Mouse (Mus musculus): ENCODE data around the gene Add2. TPM values are rescaled to one million over a fixed set of nuclear protein-coding genes. Genes with fewer than 3 reads are reported as not detected.

Add2 gene
- polyA plus RNA-seq, 1 experiment, result not detected

GRCm38 (mm10) chr6:86047510-86047909 is 19.0 kb downstream of the Add2 start:
- Histone ChIP-seq H3K27ac (ENCODE audit: insufficient read depth, low read depth, low read length) (no peak overlapping the region), H3K4me1 (ENCODE audit: control insufficient read depth, insufficient read depth, low read length) (no peaks in the 10 kb centered on the region), H3K4me3 (ENCODE audit: insufficient read depth, low read length) (no peak overlapping the region)
- no peak for TF ChIP-seq POLR2A (IDR thresholded peaks at IDR 0.05; ENCODE audit: borderline replicate concordance, low read depth, low read length)
- TF ChIP-seq CTCF (IDR thresholded peaks at IDR 0.05; ENCODE audit: low read depth, low read length), result no peak

DNA sequence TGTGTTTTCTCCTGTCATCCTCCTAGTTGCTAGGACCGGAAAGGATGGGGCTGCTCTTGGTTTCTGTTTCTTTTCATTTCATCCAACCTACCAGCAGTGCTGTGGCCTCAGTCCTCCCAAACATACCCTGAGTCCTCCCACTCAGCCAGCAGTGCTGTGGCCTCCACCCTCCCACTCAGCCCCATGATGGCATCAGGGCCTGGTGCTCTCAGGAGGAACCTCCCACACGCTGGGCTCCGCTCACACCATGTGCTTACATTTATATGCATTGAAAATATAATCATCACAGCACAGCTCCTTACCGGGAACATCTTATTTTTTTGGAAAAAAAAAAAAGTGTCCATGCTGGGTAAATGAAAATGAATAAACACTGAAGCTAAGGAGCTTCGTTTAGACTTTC is 20.0 kb downstream of the Add2 start:
- Histone ChIP-seq H3K4me1 (ENCODE audit: control insufficient read depth, insufficient read depth, low read length) (no peaks in the 10 kb centered on the region), H3K4me3 (ENCODE audit: insufficient read depth, low read length) (no peak overlapping the region), H3K27ac (ENCODE audit: insufficient read depth, low read depth, low read length) (no peak overlapping the region)
- no peak for TF ChIP-seq POLR2A (IDR thresholded peaks at IDR 0.05; ENCODE audit: borderline replicate concordance, low read depth, low read length)
- TF ChIP-seq CTCF (IDR thresholded peaks at IDR 0.05; ENCODE audit: low read depth, low read length), result no peak

GRCm38 (mm10) chr6:86050586-86051268 is 22.2 kb downstream of the Add2 start:
- no peaks in the 10 kb centered on the region for H3K4me1 ChIP-seq (ENCODE audit: control insufficient read depth, insufficient read depth, low read length)
- TF ChIP-seq CTCF (IDR thresholded peaks at IDR 0.05; ENCODE audit: low read depth, low read length) (no peak), POLR2A (IDR thresholded peaks at IDR 0.05; ENCODE audit: borderline replicate concordance, low read depth, low read length) (no peak)
- H3K4me3 ChIP-seq (ENCODE audit: insufficient read depth, low read length), result no peak overlapping the region
- H3K27ac ChIP-seq (ENCODE audit: insufficient read depth, low read depth, low read length), result no peak overlapping the region

GRCm38 (mm10) chr6:86052032-86052459 is 23.6 kb downstream of the Add2 start:
- TF ChIP-seq CTCF (IDR thresholded peaks at IDR 0.05; ENCODE audit: low read depth, low read length) (no peak), POLR2A (IDR thresholded peaks at IDR 0.05; ENCODE audit: borderline replicate concordance, low read depth, low read length) (no peak)

DNA sequence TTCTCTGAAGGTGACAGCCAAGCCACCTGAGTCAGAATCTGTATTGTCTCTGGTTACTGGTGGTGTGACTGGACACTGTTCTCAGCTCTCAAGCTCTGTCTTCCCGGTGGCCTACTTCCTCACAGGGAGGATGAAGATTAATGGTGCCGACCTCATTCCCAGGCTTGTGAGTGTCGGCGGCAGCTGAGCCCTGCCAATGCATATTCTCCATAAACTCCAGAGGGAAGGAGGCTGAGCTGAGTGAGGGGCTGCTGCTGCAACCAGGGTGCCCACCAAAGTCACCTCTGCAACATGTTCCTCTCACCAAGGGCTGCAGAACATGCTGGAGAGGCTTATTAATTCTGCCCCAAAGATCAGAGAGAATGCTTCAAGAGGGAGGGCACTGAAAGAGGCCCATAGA is 24.1 kb downstream of the Add2 start:
- Histone ChIP-seq H3K4me1 (ENCODE audit: control insufficient read depth, insufficient read depth, low read length) (no peaks in the 10 kb centered on the region), H3K4me3 (ENCODE audit: insufficient read depth, low read length) (no peak overlapping the region), H3K27ac (ENCODE audit: insufficient read depth, low read depth, low read length) (no peak overlapping the region)
- no peak for TF ChIP-seq POLR2A (IDR thresholded peaks at IDR 0.05; ENCODE audit: borderline replicate concordance, low read depth, low read length)
- no peak for TF ChIP-seq CTCF (IDR thresholded peaks at IDR 0.05; ENCODE audit: low read depth, low read length)

More at GRCm38 (mm10) chr6:86052032-86052459, 23.6 kb downstream of the Add2 start:
- no peak overlapping the region for H3K4me3 ChIP-seq (ENCODE audit: insufficient read depth, low read length)
- H3K4me1 ChIP-seq (ENCODE audit: control insufficient read depth, insufficient read depth, low read length), result no peaks in the 10 kb centered on the region
- H3K27ac ChIP-seq (ENCODE audit: insufficient read depth, low read depth, low read length), result no peak overlapping the region

GRCm38 (mm10) chr6:86053099-86053498 is 24.6 kb downstream of the Add2 start:
- TF ChIP-seq CTCF (IDR thresholded peaks at IDR 0.05; ENCODE audit: low read depth, low read length) (no peak), POLR2A (IDR thresholded peaks at IDR 0.05; ENCODE audit: borderline replicate concordance, low read depth, low read length) (no peak)
- Histone ChIP-seq H3K4me3 (ENCODE audit: insufficient read depth, low read length) (no peak overlapping the region), H3K4me1 (ENCODE audit: control insufficient read depth, insufficient read depth, low read length) (no peaks in the 10 kb centered on the region), H3K27ac (ENCODE audit: insufficient read depth, low read depth, low read length) (no peak overlapping the region)

DNA sequence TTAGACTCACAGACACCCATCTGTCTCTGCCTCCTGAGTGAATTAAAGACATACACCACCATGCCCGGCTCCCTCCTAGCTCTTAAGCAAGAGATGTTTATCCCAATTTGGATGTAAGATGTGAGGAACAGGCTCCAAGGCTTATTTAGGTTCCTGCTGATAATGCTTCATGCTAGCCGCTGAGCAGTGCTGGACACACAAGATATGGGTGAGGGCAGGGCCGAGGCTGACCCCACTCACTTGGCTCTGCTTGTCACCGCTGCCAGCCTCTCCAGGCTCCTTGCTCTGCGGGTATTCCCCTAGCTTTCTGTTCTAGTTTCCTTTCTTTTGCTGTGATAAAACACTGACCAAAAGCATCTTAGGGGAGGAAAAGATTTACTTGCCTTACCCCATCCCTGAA is 25.1 kb downstream of the Add2 start:
- Histone ChIP-seq H3K4me1 (ENCODE audit: control insufficient read depth, insufficient read depth, low read length) (no peaks in the 10 kb centered on the region), H3K4me3 (ENCODE audit: insufficient read depth, low read length) (no peak overlapping the region), H3K27ac (ENCODE audit: insufficient read depth, low read depth, low read length) (no peak overlapping the region)
- no peak for TF ChIP-seq POLR2A (IDR thresholded peaks at IDR 0.05; ENCODE audit: borderline replicate concordance, low read depth, low read length)

DNA sequence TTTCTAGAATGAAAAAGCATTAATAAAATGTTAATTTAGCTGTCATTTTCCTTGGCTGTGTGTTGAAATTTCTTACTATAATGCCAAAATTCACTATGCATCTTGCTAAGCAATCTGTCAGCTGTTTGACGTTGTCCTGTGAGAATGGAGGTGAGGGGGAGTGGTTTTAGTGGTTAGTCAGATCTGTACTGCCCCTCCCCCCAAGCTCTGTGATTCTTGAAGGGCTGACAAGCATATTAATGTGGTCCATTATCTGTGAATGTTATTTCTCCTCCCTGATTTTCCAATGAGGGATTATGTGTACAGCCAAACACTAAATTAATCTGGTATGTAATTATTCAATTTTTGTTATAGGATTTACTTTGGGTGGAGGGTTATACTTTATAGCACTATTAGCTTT is 30.0 kb downstream of the Add2 start:
- no peak overlapping the region for H3K27ac ChIP-seq (ENCODE audit: insufficient read depth, low read depth, low read length)
- H3K4me1 ChIP-seq (ENCODE audit: control insufficient read depth, insufficient read depth, low read length), result no peaks in the 10 kb centered on the region
- no peak for TF ChIP-seq POLR2A (IDR thresholded peaks at IDR 0.05; ENCODE audit: borderline replicate concordance, low read depth, low read length)
- no peak for TF ChIP-seq CTCF (IDR thresholded peaks at IDR 0.05; ENCODE audit: low read depth, low read length)
- H3K4me3 ChIP-seq (ENCODE audit: insufficient read depth, low read length), result no peak overlapping the region

DNA sequence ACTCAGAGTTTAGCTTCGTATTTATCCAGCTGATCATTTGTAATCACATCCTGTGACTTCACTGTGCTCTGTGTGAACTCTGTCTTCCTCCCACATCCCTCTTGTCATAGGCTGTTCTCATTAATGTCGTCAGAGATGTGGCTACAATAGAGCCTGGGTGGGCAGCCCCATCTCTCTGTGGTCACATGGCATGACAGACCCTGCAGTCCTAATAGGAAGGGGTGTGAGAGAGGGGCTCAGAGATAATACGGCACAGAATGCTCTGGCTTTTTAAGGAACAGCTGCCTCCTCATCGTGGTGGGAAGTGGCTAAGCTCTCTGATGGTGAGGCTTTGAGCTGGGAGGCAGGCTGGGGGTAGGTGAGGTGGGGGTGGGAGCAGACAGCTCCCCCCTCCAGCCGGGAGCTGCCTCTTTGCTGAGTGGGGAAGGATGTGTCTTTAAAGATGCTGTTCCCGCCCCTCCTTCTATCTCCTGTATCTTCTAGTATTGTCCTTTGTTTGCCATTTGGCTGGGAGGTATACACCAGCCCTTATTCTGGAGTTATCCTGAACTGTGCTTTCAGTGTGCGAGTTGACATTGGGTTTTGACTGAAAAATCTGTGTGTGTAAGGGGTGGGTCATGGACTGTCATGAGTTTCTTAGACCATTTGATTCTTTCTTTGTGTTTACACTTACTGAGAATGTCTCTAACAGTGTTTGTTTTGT is 30.8 kb downstream of the Add2 start:
- Histone ChIP-seq H3K4me3 (ENCODE audit: insufficient read depth, low read length) (no peak overlapping the region), H3K4me1 (ENCODE audit: control insufficient read depth, insufficient read depth, low read length) (no peaks in the 10 kb centered on the region), H3K27ac (ENCODE audit: insufficient read depth, low read depth, low read length) (no peak overlapping the region)
- no peak for TF ChIP-seq CTCF (IDR thresholded peaks at IDR 0.05; ENCODE audit: low read depth, low read length)
- TF ChIP-seq POLR2A (IDR thresholded peaks at IDR 0.05; ENCODE audit: borderline replicate concordance, low read depth, low read length), result no peak

DNA sequence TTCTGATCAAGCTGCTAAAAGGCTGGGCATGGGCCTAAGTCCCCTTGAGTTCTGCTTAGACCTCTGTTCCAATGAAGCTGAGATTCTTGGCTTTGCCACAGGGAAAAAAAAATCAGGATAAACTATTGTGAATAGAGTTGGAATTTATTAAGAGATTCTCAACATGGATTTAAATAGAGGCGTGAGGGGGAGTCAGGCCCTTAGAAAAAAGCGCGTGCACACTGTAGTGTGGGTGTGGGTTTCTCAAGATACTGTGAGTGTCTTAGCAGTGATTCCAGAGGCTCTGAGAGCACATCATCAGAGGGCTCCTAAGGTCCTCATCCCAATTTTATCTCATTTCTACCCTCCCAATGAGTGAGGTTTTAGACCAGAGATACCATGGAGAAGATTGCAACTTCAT is 31.7 kb downstream of the Add2 start:
- no peaks in the 10 kb centered on the region for H3K4me1 ChIP-seq (ENCODE audit: control insufficient read depth, insufficient read depth, low read length)
- no peak overlapping the region for H3K27ac ChIP-seq (ENCODE audit: insufficient read depth, low read depth, low read length)
- TF ChIP-seq CTCF (IDR thresholded peaks at IDR 0.05; ENCODE audit: low read depth, low read length) (no peak), POLR2A (IDR thresholded peaks at IDR 0.05; ENCODE audit: borderline replicate concordance, low read depth, low read length) (no peak)
- H3K4me3 ChIP-seq (ENCODE audit: insufficient read depth, low read length), result no peak overlapping the region
